Mouse (Mus musculus) kidney, postnatal 4 days (tissue): ENCODE measurements around the gene Rnf224.

Experiments
- DNase-seq, 2 experiments: peaks; one replicate each; pipeline ENCODE4 v3.0.0; 2021; ENCODE audit warnings: mixed read lengths in 2 of 2

Rnf224 gene

DNA sequence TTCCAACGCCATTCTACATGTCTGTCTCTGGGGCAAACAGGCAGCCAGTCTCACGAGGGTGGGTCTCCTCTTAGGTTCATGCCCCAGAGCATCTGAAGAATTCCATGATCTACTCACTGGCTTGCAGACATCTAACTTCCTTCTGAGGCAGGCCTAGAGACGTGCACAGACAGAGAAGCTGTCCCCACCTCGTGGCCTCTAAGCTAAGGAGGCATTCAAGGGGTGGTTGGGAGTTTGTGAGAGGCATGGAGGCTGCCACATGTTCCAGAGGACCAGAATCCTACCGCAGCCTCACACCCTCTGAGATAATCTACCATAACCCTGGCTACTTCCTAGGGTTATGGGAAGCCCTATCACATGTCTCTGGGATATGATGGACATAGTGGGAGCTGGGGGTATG, 42.6 kb downstream of the Rnf224 start:
- no peak for DNase-seq

DNA sequence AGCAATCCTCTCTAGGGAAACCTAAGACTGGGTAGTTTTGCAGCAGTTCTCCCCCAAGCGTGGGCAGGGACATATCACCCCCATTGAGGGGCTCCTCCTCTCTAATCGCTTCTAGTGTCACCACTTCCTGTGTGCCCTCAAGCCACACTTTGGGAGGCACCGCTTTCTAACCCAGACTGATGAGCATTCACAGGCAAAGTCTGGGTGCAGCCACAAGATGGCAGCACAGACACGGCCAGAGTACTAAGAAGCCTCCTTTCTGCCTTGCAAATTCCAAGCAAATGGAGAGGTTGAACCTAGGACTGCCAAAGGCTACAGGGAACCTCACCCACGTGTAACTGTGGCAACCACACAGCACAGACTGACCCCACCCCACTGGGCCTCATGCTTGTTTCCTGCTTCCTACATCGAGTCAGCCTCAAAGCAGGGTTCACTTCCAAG, 43.2 kb downstream of the Rnf224 start:
- peak; percentile 88 to 91 for DNase-seq

DNA sequence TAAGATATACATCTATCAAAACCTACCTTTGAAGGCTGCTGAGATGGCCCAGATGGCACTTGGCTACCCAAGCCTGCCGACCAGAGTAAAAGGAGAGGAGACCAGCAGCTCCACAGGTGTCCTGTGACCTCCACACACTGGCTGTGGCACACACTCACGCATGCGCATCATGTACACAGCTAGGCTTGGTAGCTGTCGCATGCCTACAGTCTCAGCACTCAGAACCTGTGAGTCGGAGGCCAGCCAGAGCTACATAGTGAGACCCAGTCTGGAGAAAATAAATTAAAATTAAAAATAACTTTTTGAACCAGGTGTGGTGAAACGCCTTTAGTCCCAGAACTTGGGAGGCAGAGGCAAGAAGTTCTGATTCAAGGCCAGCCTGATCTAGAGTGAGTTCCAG, 48.7 kb downstream of the Rnf224 start:
- no peak for DNase-seq

DNA sequence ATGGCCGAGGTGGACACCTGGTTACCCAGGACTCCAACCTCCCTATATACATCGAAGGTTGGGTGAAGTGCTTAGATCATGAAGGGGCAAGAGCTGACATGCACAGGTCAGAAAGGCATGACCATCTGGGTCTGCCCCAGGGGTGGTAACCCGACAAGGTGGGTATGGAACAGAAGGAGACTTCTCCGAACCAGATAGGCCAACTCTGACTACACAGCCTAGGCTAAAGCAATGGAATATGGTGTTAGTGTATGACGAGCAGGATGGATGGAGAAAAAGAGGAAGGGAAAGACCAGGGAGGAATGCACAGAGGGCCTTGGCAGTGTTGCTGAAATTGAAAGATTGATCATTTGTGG, 50.0 kb downstream of the Rnf224 start:
- DNase-seq: no peak

DNA sequence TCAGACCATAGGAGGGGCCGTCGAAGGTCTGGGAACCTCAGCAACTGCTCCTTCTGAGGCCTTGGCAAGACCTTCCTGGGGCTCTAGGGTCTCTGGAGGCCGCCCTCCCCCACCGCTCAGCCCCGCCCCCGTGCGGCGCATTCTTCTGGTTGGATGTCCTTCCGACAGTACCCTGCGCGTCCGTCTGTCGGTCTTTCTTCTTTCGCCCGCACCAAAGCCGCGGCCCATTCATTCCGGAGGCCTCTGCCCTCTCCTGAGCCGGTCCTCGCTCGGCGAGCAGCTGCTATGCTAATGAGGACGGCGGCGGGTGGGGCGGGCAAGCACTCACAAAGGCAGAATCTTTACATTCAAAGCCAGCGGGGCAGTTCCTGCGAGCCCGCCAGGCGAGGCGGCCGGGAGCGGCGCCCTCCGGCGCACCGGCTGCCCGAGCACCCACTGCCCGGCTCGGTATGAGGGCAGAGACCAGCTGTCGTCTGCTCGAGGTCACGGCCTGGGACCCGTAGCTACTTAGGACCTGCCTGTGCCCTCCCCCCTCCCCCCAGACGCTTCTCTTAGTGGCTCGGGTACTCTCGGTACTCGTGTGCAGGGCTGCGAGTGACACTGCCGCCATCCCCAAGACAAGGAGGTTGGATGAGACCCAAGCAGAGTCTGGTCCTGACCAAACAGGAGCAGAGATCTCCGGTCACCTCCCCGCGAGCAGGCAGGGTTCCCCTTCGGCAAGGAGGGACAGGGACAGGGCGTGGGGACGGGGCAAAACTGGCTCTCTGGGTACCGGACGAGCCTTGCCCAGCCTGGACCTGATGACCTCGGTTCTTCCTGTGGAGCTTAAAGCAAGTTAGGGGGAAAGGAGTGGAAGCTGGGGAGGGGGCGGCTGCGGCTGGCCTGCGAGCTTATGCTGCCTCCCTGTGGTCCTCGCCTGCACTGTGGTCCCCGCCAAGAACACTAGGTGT, 50.7 kb downstream of the Rnf224 start:
- DNase-seq: peak; percentile 78 to 86

DNA sequence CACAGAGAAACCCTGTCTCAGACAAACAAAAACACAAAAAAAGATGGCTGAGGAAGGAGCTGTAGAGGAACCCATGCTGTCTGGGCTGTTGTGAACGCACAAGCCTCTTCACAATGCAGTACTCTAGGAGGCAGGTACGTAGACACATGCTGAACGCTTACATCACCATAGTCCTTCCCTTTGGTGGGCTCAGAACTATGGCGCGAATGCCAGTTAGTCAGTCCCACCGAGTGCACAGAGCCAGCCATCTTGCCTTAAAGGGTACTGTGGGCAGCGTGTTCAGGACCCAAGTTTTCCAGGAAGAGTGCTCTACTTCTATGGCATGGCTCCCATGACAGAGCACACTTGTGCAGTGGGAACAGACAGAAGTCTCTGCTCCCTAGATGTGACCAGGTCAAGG, 52.1 kb downstream of the Rnf224 start:
- no peak for DNase-seq
